Mouse (Mus musculus) liver, embryonic 11.5 days (tissue): ENCODE results near the gene Tmcc1. TPM values are rescaled to one million over a fixed set of nuclear protein-coding genes. Genes with fewer than 3 reads are reported as not detected.
"Not testable (repeated sequence)": the region's sequence is repeated elsewhere in the genome, so short reads cannot be mapped to it uniquely, and the experiment has no call there.

Experiments
- ATAC-seq: fragments of 200-750 bp; cut with Nextera tagmentation; replicated peaks from 2 replicates; pipeline ENCODE4 v1.8.0; 2017; ENCODE audit warnings: moderate number of reproducible peaks, mild to moderate bottlenecking, moderate TSS enrichment, moderate library complexity; ENCODE audit not compliant: low FRiP score
- DNase-seq: peaks from one replicate; pipeline ENCODE4 v3.0.0-alpha.2; 2017; ENCODE audit warnings: low spot score
- H3K27ac ChIP-seq: fragments of 300-500 bp; sonication (generic); 2 replicates; pipeline ENCODE4 v1.5.1; 2014; ENCODE audit warnings: mild to moderate bottlenecking, low read depth, low read length, control low read depth
- H3K27me3 ChIP-seq: fragments of 300-500 bp; sonication (generic); replicated peaks from 2 replicates; pipeline ENCODE4 v1.6.1; 2014; ENCODE audit warnings: low read length, mixed read lengths; ENCODE audit not compliant: control insufficient read depth, insufficient read depth
- H3K36me3 ChIP-seq: fragments of 300-500 bp; sonication (generic); 2 replicates; pipeline ENCODE4 v1.6.1; 2014; ENCODE audit warnings: mild to moderate bottlenecking, low read length, moderate library complexity, mixed read lengths; ENCODE audit not compliant: control insufficient read depth, insufficient read depth
- H3K4me1 ChIP-seq: fragments of 300-500 bp; sonication (generic); replicated peaks from 2 replicates; pipeline ENCODE4 v1.6.1; 2014; ENCODE audit warnings: low read length, mixed read lengths; ENCODE audit not compliant: control insufficient read depth, insufficient read depth
- H3K4me2 ChIP-seq: fragments of 300-500 bp; sonication (generic); 2 replicates; pipeline ENCODE4 v1.6.1; 2014; ENCODE audit warnings: mild to moderate bottlenecking, control low read depth, moderate library complexity
- H3K4me3 ChIP-seq: fragments of 300-500 bp; sonication (generic); 2 replicates; pipeline ENCODE4 v1.5.1; 2014; ENCODE audit warnings: low read depth, low read length, control low read depth
- H3K9ac ChIP-seq: fragments of 300-500 bp; sonication (generic); 2 replicates; pipeline ENCODE4 v1.6.1; 2014; ENCODE audit warnings: low read depth, low read length, control low read depth
- H3K9me3 ChIP-seq: fragments of 300-500 bp; sonication (generic); 2 replicates; pipeline ENCODE4 v1.6.1; 2016; ENCODE audit warnings: low read length, inconsistent platforms, mixed read lengths; ENCODE audit not compliant: control insufficient read depth
- WGBS: fragments of 180-500 bp; shearing (Covaris S2); extraction: QIAGEN DNeasy Blood & Tissue Kit; methylation state at CpG from one replicate; pipeline ENCODE4 v1.1.7; 2014; 5-methylcytosine and 5-hydroxymethylcytosine counted together
- polyA plus RNA-seq: library from polyadenylated mRNA; unstranded; fragments of >200 nt; fragmentation: Nextera tagmentation; extraction: Ambion mirVana; gene quantifications from 2 replicates; pipeline ENCODE4 v1.2.1, GENCODE M21; 2014

The Tmcc1 gene
- polyA plus RNA-seq, 1 experiment from 2014 or later: 8.0 TPM

DNA sequence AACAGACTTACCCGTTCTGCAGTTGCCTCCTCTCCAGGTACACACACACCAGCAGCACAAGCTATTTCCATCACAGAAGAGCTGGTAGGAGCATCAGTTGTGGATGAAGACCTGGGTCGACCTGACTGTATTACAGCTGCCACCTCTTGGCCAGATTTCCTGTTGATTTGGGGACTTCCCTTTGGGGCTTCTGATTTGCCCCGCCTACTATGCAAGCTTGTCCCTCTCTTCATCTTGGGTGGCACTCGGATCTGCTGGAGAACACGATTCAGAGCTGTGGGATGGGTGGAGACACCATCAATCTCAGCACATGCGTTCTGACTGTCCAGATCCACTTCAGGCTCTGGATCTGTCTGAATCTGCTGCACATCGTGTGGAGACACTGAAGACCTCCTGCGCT lies 59.5 kb downstream of the Tmcc1 start:
- Histone ChIP-seq H3K4me3 (no peak overlapping the region), H3K9me3 (no peaks in the 10 kb centered on the region), H3K9ac (no peak overlapping the region), H3K27me3 (no peaks in the 10 kb centered on the region), H3K27ac (no peak overlapping the region), H3K4me2 (no peak overlapping the region), H3K36me3 (no peaks in the 10 kb centered on the region), H3K4me1 (no peaks in the 10 kb centered on the region)
- 70% methylated on average over 8 of the region's 8 CpGs for WGBS
- DNase-seq (no peak), ATAC-seq (no peak)

DNA sequence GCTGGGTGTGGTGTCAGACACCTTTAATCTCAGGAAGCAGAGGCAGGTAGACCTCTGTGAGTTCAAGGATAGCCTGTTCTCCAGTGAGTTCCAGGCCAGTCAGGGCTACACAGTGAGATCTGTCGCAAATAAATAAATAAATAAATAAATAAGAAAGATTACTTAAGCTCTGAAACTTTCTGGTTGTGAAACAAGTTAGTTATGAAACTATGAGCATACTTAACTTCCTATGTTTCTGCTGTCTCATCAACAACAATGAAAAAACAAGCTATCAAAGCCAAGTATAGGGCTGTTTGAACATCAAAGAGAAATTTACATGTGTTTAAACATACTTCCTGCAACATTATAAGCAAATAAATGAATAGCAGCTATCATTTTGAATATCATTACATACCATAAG lies 61.5 kb downstream of the Tmcc1 start:
- Histone ChIP-seq H3K4me3 (no peak overlapping the region), H3K27me3 (no peaks in the 10 kb centered on the region), H3K9me3 (no peaks in the 10 kb centered on the region), H3K4me2 (no peak overlapping the region), H3K4me1 (no peaks in the 10 kb centered on the region), H3K27ac (no peak overlapping the region), H3K36me3 (no peaks in the 10 kb centered on the region), H3K9ac (no peak overlapping the region)
- no peak for ATAC-seq
- 79% methylated on average over 1 of the region's 1 CpGs for WGBS
- DNase-seq: no peak

DNA sequence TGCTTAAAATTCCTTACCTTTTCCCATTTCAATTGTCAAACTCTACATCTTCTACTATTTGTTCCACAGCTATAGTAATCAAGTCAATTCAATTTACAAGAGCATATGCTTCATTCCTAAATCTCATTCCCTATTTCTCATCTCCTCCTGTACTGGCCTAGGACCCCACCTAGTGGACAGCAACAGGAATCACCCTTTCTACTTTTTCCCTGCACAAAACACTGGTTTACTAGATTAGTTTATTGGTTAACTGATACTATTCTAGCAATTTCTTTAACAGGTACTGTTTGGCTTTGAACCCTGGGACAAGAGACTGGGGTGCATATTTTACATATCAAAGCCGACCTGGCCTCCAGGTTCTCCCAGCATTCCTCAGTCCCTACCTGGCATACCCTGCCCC lies 64.6 kb downstream of the Tmcc1 start:
- Histone ChIP-seq H3K4me3 (no peak overlapping the region), H3K36me3 (no peaks in the 10 kb centered on the region), H3K4me1 (no peaks in the 10 kb centered on the region; the same call in 1 of the 2 replicates), H3K9me3 (no peaks in the 10 kb centered on the region), H3K27me3 (no peaks in the 10 kb centered on the region), H3K27ac (no peak overlapping the region), H3K4me2 (no peak overlapping the region), H3K9ac (no peak overlapping the region)
- no peak for ATAC-seq
- WGBS: 21% methylated on average over 1 of the region's 1 CpGs
- no peak for DNase-seq

DNA sequence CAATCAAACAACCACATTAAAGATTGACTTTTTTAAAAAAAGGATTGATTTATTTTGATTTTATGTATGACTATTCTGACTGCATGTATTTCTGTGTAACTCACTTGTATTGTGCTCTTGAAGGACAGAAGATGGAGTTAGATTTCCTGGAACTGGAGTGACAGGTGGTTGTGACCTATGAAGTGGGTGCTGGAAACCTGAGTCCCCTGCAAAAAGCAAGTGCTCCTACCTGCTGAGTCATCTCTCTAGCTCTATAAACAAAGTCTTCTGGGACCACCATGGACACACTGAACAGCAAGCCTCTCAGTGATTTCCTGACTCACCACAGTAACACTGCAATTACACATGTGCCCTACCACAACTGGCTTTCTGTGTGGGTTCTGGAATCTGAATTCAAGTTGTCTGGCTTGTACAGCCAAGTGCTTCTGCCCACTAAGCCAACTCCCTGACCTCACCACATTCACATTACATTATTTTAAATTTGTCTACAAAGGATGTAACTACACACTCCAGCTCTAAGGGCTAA lies 65.3 kb downstream of the Tmcc1 start:
- H3K9me3 ChIP-seq: no peaks in the 10 kb centered on the region
- no peaks in the 10 kb centered on the region for H3K36me3 ChIP-seq
- DNase-seq (no peak), ATAC-seq (no peak)
- no peak overlapping the region for H3K4me3 ChIP-seq
- no peaks in the 10 kb centered on the region; the same call in 1 of the 2 replicates for H3K4me1 ChIP-seq
- H3K27me3 ChIP-seq: no peaks in the 10 kb centered on the region
- no peak overlapping the region for H3K9ac ChIP-seq
- H3K27ac ChIP-seq: no peak overlapping the region
- no peak overlapping the region for H3K4me2 ChIP-seq

DNA sequence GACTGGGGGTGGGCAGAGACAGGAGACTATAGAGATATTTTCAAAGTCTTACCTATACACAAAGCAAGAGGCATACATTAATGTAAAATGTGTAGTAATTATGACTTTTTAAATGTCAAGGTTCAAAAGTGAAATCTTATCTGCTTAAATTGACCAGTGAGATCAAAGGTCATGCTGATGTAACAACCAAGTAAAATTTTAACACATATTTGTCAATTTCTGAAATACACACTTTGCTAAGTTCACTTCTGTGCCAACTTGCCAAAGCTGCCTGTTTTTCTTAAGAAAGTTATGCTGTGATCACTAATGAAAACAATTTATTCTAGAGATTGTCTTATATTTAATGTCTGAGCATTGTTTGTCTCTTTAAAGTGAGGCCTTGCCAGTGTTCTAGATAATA lies 66.7 kb downstream of the Tmcc1 start:
- Histone ChIP-seq H3K36me3 (no peaks in the 10 kb centered on the region), H3K27me3 (no peaks in the 10 kb centered on the region), H3K4me2 (no peak overlapping the region), H3K9me3 (no peaks in the 10 kb centered on the region), H3K9ac (no peak overlapping the region), H3K4me3 (no peak overlapping the region), H3K4me1 (no peaks in the 10 kb centered on the region; the same call in 1 of the 2 replicates), H3K27ac (no peak overlapping the region)
- DNase-seq (no peak), ATAC-seq (no peak)

DNA sequence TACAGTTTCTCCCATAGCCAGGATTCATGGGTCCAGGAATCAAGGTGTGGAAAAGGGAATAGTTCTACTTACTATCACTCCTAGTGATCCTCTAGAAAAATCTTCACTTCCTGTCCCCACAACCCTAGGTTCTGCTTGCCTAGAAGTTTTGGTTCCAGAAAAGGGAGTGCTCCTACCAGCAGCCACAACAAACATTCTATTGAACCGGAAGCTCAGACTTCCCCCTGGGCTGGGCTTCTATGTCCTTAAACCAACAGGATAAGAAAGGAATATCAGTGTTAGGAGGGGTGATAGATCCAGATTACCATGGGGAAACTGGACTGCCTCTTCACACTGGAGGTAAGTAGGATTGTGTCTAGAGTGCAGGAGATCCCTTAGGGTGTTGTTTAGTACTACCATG lies 70.4 kb downstream of the Tmcc1 start:
- H3K36me3 ChIP-seq: no peaks in the 10 kb centered on the region
- WGBS: 85% methylated on average over 1 of the region's 1 CpGs
- DNase-seq: no peak
- no peaks in the 10 kb centered on the region; the same call in 1 of the 2 replicates for H3K4me1 ChIP-seq
- H3K9ac ChIP-seq: no peak overlapping the region
- no peak overlapping the region for H3K27ac ChIP-seq
- H3K9me3 ChIP-seq: no peaks in the 10 kb centered on the region
- H3K27me3 ChIP-seq: no peaks in the 10 kb centered on the region
- no peak for ATAC-seq
- H3K4me2 ChIP-seq: no peak overlapping the region
- no peak overlapping the region for H3K4me3 ChIP-seq

DNA sequence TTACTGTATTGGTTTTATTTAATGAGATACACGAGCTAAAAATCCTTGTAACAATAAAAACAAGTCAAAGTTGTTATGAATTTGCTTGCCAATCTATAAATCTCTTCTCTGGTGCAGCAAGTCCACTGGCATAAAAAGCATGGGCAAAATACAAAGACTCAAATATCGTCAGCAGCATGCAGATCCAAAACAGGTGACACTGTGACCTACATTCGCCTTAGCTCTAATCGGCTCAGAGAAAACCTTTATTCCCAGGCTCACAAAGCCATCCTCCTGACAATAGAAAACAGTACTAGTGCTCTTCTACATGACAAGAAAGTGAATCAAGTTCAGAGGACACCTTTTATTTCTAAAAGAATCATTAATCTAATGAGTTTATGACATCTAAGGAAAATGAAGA lies 73.6 kb downstream of the Tmcc1 start:
- WGBS: 85% methylated on average over 4 of the region's 4 CpGs

DNA sequence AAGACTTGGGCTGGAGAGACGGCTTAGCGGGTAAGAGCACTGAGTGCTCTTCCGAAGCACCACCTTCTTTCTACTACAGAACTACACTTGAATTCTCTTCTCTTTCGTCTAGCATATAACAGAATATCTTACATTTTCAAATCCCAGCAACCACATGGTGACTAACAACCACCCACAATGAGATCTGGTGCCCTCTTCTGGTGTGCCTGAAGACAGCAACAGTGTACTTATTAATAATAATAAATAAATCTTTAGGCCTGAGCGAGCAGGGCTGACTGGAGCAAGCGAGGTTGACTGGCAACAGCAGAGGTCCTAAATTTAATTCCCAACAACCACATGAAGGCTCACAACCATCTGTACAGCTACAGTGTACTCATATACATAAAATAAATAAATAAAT lies 76.7 kb downstream of the Tmcc1 start:
- H3K27ac ChIP-seq, DNase-seq, H3K4me3 ChIP-seq, H3K4me2 ChIP-seq, H3K9me3 ChIP-seq, H3K27me3 ChIP-seq, H3K9ac ChIP-seq, H3K4me1 ChIP-seq, ATAC-seq, H3K36me3 ChIP-seq: not testable (repeated sequence)
- 92% methylated on average over 6 of the region's 6 CpGs for WGBS

More for the DNA sequence above, 73.6 kb downstream of the Tmcc1 start:
- Histone ChIP-seq H3K36me3 (no peaks in the 10 kb centered on the region), H3K4me3 (no peak overlapping the region), H3K27ac (no peak overlapping the region), H3K27me3 (no peaks in the 10 kb centered on the region), H3K9me3 (no peaks in the 10 kb centered on the region), H3K4me1 (no peaks in the 10 kb centered on the region), H3K9ac (no peak overlapping the region), H3K4me2 (no peak overlapping the region)
- DNase-seq (no peak), ATAC-seq (no peak)

DNA sequence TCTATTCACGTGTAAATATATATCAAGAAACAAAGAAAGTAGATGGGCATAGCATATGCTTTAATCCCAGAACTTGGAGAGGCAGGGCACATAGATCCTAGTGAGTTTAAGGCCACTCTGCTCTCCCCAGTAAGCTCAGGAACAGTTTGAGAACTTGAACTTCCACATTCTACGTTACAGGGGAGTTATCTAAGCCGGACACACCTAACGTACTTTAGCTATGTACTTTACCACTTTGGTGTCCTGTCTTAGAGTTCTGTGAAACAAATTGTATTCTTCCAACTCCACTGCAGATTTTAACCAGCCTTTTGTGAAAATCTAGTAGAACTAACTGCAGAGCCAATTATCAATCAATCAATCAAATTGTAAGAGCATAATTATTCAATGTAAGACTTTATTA lies 82.7 kb downstream of the Tmcc1 start:
- WGBS: 49% methylated on average over 4 of the region's 4 CpGs
- no peaks in the 10 kb centered on the region for H3K9me3 ChIP-seq
- H3K4me2 ChIP-seq: no peak overlapping the region
- ATAC-seq: no peak
- no peak for DNase-seq
- H3K27me3 ChIP-seq: no peaks in the 10 kb centered on the region
- H3K9ac ChIP-seq: no peak overlapping the region
- no peak overlapping the region for H3K4me3 ChIP-seq
- H3K27ac ChIP-seq: no peak overlapping the region
- peaks cover 17% of the 10 kb centered on the region for H3K4me1 ChIP-seq
- H3K36me3 ChIP-seq: no peaks in the 10 kb centered on the region
